Mouse (Mus musculus): ENCODE results near the gene Dpysl5. TPM values are rescaled to one million over a fixed set of nuclear protein-coding genes. Genes with fewer than 3 reads are reported as not detected.

Gene Dpysl5
- polyA plus RNA-seq, 1 experiment from 2014 or later: 5.9 TPM

DNA sequence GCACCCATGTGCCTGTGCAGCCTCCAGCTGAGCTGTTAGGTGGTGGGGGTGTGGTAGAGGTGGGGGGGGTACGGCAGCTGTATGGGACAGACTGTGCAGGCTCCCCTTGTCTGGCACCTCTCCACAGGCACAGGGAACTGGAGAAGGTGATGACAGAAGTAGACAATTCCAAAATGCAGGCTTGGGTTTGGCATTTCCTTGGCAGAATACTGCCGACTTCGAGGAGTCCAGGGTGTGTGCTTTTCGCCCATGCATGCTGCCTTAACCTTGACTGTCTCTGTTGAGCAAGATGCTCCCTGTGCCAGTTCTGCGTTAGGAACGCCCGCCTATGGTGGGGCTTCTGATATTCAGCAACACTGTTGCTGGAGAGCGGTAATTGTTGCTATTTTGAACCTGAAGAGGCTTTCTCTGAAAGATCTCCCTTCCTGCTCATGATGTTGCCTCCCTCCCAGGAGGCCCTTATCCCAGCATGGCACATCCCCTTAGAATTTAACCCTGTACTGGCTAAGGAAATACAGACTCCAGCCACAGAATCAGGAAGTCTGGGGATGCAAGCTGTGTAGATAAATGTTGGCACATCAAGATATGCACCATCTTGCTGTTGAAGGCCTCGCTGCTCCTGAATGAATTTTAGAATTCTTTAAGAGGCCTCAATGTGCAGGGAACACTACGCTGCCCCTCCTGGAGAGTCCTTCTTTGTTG is 26.9 kb downstream of the Dpysl5 start:
- peak; percentile 66; the same call in 1 of the 2 replicates for ATAC-seq (ENCODE audit: low FRiP score, low read depth)
- 24% methylated on average over 10 of the region's 10 CpGs for WGBS

DNA sequence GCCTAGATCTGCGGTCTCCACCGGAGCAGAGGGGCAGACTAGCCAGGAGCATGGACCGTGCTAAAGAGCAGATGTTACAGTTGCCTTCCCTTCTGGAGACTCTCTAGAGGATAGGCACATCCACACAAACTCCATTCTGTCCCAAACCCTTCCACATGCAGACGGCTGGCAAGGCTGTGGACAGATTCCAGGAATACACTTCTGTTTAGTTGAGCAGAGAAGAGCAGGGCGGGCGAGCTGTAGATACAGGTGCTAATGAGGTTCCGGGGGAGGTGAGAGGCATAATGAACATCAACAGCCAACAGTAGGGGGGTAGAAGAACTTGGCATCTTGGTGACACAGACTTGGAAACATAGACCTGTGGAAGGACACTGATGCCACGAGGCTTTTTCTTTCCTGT is 28.2 kb downstream of the Dpysl5 start:
- H3K9ac ChIP-seq: no peak overlapping the region
- no peak for ATAC-seq (ENCODE audit: low FRiP score, low read depth)
- H3K4me1 ChIP-seq: peaks cover 20% of the 10 kb centered on the region
- H3K4me3 ChIP-seq: no peak overlapping the region
- H3K27ac ChIP-seq: no peak overlapping the region
- H3K36me3 ChIP-seq: no peaks in the 10 kb centered on the region
- 72% methylated on average over 8 of the region's 8 CpGs for WGBS
- no peaks in the 10 kb centered on the region for H3K9me3 ChIP-seq
- H3K4me2 ChIP-seq (replicated peaks): no peak overlapping the region
- H3K27me3 ChIP-seq: peaks cover 4% of the 10 kb centered on the region; the same call in 1 of the 2 replicates

More for the DNA sequence above, 26.9 kb downstream of the Dpysl5 start:
- Histone ChIP-seq H3K9ac (no peak overlapping the region), H3K4me2 (replicated peaks) (0 out of 2 replicates have a peak overlapping the region, but pooled peaks have one; percentile 2), H3K27ac (no peak overlapping the region), H3K4me1 (peaks cover 21% of the 10 kb centered on the region), H3K27me3 (peaks cover 4% of the 10 kb centered on the region; the same call in 1 of the 2 replicates), H3K9me3 (no peaks in the 10 kb centered on the region), H3K36me3 (no peaks in the 10 kb centered on the region), H3K4me3 (no peak overlapping the region)

DNA sequence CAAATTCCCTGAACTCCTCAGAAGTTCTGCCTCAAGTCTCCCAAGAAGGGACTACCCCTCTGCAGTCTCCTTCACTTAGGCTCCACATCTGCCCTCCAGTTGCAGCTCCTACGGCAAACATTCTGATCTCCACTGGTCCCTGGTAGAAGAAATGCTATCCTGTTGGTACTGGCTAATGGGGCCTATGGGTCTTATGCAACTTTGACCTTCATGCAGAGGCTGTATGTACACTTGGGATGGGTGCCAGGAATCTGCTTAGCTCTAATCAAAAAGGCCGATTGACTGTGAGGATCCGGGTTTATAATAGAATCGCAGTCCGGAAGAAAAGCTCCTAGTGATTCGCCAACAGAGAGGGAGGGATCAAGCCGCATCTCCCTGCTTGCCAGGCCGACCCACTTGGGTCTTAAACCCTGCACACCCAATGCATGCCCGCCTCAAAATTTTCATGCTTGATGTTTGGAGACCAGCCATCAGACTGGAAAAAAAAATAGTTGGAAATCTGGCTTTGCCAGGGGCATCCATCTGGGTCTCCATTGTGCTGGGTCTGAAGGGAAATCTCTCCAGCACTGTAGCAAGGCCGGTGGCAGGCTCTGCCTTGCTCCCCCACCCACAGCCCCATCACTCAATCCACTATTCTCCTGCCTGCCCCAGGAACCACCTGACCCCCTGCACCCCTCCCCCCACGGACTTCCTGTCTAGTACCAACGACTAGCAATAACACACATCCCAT is 38.4 kb downstream of the Dpysl5 start:
- Histone ChIP-seq H3K9me3 (no peaks in the 10 kb centered on the region), H3K27ac (no peak overlapping the region), H3K4me2 (replicated peaks) (no peak overlapping the region), H3K27me3 (no peaks in the 10 kb centered on the region), H3K36me3 (no peaks in the 10 kb centered on the region), H3K9ac (no peak overlapping the region), H3K4me3 (no peak overlapping the region), H3K4me1 (peaks cover 7% of the 10 kb centered on the region; the same call in 1 of the 2 replicates)
- 81% methylated on average over 12 of the region's 12 CpGs for WGBS
- ATAC-seq (ENCODE audit: low FRiP score, low read depth): no peak

DNA sequence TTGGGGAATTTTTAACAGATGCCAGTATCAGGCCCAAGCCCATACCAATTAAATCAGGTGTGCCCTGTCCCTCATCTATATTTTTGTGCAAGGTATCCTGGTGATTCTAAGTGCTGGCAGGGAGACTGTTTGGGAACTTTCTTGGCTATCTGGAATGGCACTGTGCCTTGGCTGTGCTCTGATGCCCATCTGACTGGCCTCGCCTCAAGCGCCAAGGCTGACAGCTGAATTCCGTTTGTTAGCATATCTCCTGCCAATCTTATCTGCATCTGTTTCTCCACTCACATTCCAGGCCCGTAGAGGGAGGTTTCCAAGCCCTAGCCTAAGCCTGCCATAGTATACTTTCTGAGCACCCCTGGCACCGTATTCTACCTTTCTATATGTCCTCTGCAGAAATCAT is 39.7 kb downstream of the Dpysl5 start:
- no peaks in the 10 kb centered on the region for H3K27me3 ChIP-seq
- H3K4me1 ChIP-seq: peaks cover 7% of the 10 kb centered on the region; the same call in 1 of the 2 replicates
- no peak overlapping the region for H3K9ac ChIP-seq
- no peaks in the 10 kb centered on the region for H3K9me3 ChIP-seq
- no peak overlapping the region for H3K4me3 ChIP-seq
- no peak overlapping the region for H3K27ac ChIP-seq
- no peak for ATAC-seq (ENCODE audit: low FRiP score, low read depth)
- H3K36me3 ChIP-seq: no peaks in the 10 kb centered on the region
- H3K4me2 ChIP-seq (replicated peaks): no peak overlapping the region
- 69% methylated on average over 5 of the region's 5 CpGs for WGBS

DNA sequence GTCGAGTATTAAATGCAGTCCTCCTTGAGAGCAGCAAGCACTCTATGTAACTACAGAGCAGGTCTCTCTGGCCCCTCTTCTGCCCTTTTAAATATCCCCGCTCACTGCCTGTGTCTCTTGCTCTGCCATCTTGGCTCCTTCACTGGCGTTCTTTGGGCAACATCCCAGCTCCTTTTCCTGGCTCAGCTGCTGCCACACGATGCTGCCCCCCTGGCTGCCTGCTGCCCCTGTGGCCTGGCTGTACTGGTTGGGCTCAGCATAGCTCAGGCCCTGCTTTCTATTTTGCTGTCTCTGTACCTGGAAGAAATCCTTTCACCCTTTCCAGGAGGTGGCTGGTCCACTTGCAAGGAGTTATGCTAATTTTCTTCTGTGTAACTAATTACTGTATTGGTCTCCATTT is 41.8 kb downstream of the Dpysl5 start:
- H3K9me3 ChIP-seq: no peaks in the 10 kb centered on the region
- H3K4me2 ChIP-seq (replicated peaks): no peak overlapping the region
- peaks cover 7% of the 10 kb centered on the region; the same call in 1 of the 2 replicates for H3K4me1 ChIP-seq
- no peaks in the 10 kb centered on the region for H3K36me3 ChIP-seq
- no peak for ATAC-seq (ENCODE audit: low FRiP score, low read depth)
- WGBS: 75% methylated on average over 4 of the region's 4 CpGs
- no peak overlapping the region for H3K27ac ChIP-seq
- no peak overlapping the region for H3K9ac ChIP-seq
- no peak overlapping the region for H3K4me3 ChIP-seq
- H3K27me3 ChIP-seq: no peaks in the 10 kb centered on the region

DNA sequence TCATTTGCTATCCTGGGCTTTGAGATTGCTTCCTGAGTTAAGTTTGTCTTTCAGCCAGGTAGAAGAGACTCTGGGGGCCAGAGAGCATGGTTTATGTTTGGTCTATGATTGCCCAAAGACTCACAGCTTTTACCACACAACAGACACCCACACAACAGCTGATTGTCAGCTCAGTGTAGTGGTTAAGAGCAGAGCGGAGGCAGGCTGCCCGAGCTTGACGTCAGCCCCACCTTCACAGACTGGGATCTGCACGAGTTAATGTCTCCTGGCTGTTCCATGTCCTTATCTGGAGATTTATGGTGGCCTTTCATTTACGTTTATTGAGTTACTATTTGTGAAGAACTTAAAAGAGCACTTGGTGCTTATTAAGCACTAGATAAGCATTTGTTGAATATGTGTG is 43.9 kb downstream of the Dpysl5 start:
- Histone ChIP-seq H3K9me3 (no peaks in the 10 kb centered on the region), H3K27me3 (no peaks in the 10 kb centered on the region), H3K36me3 (no peaks in the 10 kb centered on the region), H3K4me3 (no peak overlapping the region), H3K9ac (no peak overlapping the region), H3K4me2 (replicated peaks) (no peak overlapping the region), H3K4me1 (peaks cover 1% of the 10 kb centered on the region; the same call in 1 of the 2 replicates), H3K27ac (no peak overlapping the region)
- WGBS: 36% methylated on average over 5 of the region's 5 CpGs
- ATAC-seq (ENCODE audit: low FRiP score, low read depth): no peak

DNA sequence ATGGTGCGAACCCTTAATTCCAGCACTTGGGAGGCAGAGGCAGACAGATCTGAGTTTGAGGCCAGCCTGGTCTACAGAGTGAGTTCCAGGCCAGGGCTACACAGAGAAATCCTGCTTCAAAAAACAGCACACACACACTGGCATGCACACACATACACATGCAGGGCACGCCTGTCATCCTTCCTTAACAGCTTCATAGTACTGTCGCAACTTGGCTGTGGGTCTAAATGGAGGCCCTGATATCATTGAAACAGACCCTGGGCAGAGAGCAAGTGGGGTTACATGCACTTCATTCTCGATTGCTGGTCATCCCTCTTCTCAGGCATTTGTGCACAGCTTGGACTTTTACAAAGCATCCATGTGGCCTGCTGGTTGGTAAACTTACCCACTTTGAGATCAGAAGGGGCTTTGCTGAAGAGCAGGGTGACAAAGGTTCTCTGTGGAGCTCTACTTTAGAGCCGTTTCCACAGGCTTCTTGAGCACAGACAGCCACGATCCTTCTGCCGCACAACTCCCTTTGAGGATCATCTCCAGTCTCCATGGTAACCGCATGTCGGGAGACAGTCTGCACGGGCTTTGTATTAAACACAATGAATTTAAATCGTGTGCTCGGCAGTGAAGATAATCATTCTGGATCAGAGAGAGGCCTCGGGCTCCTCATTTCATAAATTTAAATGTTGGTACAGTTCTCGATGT is 51.6 kb downstream of the Dpysl5 start:
- no peak overlapping the region for H3K4me2 ChIP-seq (replicated peaks)
- no peak overlapping the region for H3K27ac ChIP-seq
- no peaks in the 10 kb centered on the region for H3K36me3 ChIP-seq
- WGBS: 87% methylated on average over 14 of the region's 14 CpGs
- H3K9ac ChIP-seq: no peak overlapping the region
- no peaks in the 10 kb centered on the region for H3K4me1 ChIP-seq
- no peak for ATAC-seq (ENCODE audit: low FRiP score, low read depth)
- H3K27me3 ChIP-seq: no peaks in the 10 kb centered on the region
- H3K9me3 ChIP-seq: no peaks in the 10 kb centered on the region
- H3K4me3 ChIP-seq: no peak overlapping the region

DNA sequence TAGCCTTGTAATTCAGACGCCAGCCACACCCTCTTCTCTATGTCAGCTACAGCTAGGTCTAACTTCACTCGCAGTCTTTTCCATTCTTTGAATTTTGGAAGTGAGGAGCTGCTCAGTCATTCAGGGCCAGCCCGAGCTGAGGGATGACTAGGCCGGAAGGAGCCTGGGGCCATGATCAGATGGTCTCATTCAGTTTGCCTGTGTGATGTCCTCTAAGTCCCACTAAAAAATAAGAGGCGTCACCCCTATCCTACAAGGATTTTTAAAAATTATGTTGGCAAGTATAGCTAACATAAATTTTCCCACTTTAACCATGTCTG is 52.1 kb downstream of the Dpysl5 start:
- ATAC-seq (ENCODE audit: low FRiP score, low read depth): no peak
- Histone ChIP-seq H3K9ac (no peak overlapping the region), H3K27me3 (no peaks in the 10 kb centered on the region), H3K27ac (no peak overlapping the region), H3K4me3 (no peak overlapping the region), H3K9me3 (no peaks in the 10 kb centered on the region), H3K4me2 (replicated peaks) (no peak overlapping the region), H3K36me3 (no peaks in the 10 kb centered on the region), H3K4me1 (peaks cover 3% of the 10 kb centered on the region; the same call in 1 of the 2 replicates)
- WGBS: 90% methylated on average over 5 of the region's 5 CpGs

DNA sequence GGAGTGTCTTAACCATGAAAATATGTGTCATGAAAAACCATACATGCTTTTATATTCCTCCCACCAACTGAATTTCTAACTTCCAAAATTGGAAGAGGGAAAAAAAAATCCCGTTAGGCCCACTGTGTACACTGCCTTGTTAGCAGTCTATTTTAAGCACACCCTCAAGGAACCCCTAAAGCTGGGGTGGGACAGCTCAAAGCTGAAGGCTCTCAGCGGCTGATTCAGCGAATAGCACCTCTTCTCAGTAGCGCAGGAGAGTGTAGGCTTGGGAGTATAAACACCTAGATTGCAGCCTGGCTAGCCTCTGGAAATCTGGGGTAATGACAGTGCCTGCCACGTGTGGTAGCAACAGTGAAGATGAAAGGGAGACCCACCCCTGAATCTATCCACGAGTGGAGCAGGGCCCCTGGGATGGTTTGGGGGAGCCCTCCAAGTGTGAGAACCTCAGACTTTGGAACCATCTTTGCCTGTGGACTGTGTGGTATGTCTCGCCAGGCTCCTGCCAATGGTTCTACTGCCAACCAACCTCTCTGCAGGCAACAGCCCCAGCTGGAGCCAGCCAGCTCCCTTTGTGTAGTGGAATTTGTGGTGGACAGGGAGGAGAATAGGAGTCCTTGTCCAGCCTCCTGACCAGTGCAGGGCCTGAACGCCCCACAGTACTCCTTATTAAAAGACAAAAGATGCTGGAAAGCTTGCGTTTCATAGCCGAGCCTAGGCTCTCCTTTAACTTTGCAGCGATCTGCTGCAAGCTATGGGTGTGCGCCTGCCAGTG is 54.4 kb downstream of the Dpysl5 start:
- no peaks in the 10 kb centered on the region for H3K27me3 ChIP-seq
- H3K27ac ChIP-seq: no peak overlapping the region
- H3K9ac ChIP-seq: no peak overlapping the region
- H3K4me1 ChIP-seq: peaks cover 7% of the 10 kb centered on the region; the same call in 1 of the 2 replicates
- no peak for ATAC-seq (ENCODE audit: low FRiP score, low read depth)
- no peak overlapping the region for H3K4me3 ChIP-seq
- WGBS: 73% methylated on average over 12 of the region's 12 CpGs
- no peaks in the 10 kb centered on the region for H3K36me3 ChIP-seq
- H3K4me2 ChIP-seq (replicated peaks): no peak overlapping the region
- H3K9me3 ChIP-seq: no peaks in the 10 kb centered on the region

DNA sequence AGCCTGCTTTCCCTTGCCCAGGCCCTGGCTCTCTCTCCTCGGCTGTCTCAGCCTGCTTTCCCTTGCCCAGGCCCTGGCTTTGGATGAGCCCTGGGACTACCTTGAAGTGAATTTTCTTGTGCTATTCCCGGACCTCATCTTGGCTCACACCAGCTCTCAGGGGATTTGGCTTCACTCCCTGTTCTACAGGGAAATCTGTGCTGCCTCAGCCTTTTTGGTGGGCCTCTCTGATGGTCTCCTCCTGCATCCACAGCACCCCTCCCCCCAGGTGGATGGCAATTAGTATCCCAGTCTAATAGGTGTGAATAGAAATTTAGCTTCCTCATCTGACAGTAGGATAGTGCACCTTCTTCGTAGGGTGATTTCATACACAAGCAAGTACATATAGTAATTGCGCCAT is 56.7 kb downstream of the Dpysl5 start:
- no peak overlapping the region for H3K4me2 ChIP-seq (replicated peaks)
- ATAC-seq (ENCODE audit: low FRiP score, low read depth): no peak
- H3K4me3 ChIP-seq: no peak overlapping the region
- H3K9me3 ChIP-seq: no peaks in the 10 kb centered on the region
- H3K27me3 ChIP-seq: no peaks in the 10 kb centered on the region
- no peak overlapping the region for H3K27ac ChIP-seq
- H3K9ac ChIP-seq: 0 out of 2 replicates have a peak overlapping the region, but pooled peaks have one; percentile 43
- no peaks in the 10 kb centered on the region for H3K36me3 ChIP-seq
- 74% methylated on average over 4 of the region's 4 CpGs for WGBS
- H3K4me1 ChIP-seq: peaks cover 7% of the 10 kb centered on the region; the same call in 1 of the 2 replicates

DNA sequence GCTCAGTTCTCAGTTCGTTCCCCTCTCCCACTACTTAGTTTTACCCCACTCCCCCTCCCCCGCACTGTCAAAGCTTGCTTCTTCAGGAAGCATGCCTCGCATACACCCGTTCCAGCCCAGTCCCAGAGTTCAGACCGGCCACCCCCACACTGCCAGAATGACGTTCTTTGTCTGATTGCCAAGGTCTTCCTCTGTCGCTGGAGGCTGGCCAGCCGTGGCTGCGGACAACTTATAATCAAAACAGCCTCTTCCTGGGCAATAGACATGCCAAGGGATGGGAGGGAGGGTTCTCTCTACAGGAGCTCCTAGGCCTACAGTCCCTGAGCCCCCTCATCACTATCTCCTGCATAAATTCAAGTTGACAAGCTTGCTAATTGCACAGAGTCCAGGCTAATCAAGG is 57.2 kb downstream of the Dpysl5 start:
- Histone ChIP-seq H3K4me2 (replicated peaks) (no peak overlapping the region), H3K27ac (no peak overlapping the region), H3K4me3 (no peak overlapping the region), H3K4me1 (peaks cover 7% of the 10 kb centered on the region; the same call in 1 of the 2 replicates), H3K9me3 (no peaks in the 10 kb centered on the region), H3K27me3 (no peaks in the 10 kb centered on the region), H3K36me3 (no peaks in the 10 kb centered on the region), H3K9ac (no peak overlapping the region)
- peak; percentile 44; the same call in 1 of the 2 replicates for ATAC-seq (ENCODE audit: low FRiP score, low read depth)
- 37% methylated on average over 9 of the region's 9 CpGs for WGBS

Data from limb, embryonic 13.5 days (tissue).